Mouse (Mus musculus) lung, postnatal 0 days (tissue): Measurements from ENCODE around the gene BC034090. TPM values are rescaled to one million over a fixed set of nuclear protein-coding genes. Genes with fewer than 3 reads are reported as not detected.

Experiments
- ATAC-seq: fragments of 200-750 bp; cut with Nextera tagmentation; 2 replicates; pipeline ENCODE4 v1.8.0; 2017; ENCODE audit warnings: moderate library complexity
- DNase-seq: peaks from one replicate; pipeline ENCODE4 v3.0.0-alpha.2; 2016; ENCODE audit warnings: low spot score
- H3K27ac ChIP-seq: fragments of 300-500 bp; sonication (generic); 2 replicates; pipeline ENCODE4 v1.5.1; 2014; ENCODE audit warnings: antibody characterized with exemption, mild to moderate bottlenecking, low read length, mixed read lengths
- H3K27me3 ChIP-seq: fragments of 300-500 bp; sonication (generic); replicated peaks from 2 replicates; pipeline ENCODE4 v1.6.1; 2014; ENCODE audit warnings: low read length, mixed read lengths; ENCODE audit not compliant: insufficient read depth
- H3K36me3 ChIP-seq: fragments of 300-500 bp; sonication (generic); 2 replicates; pipeline ENCODE4 v1.6.1; 2014; ENCODE audit warnings: low read length, mixed read lengths; ENCODE audit not compliant: insufficient read depth
- H3K4me1 ChIP-seq: fragments of 300-500 bp; sonication (generic); 2 replicates; pipeline ENCODE4 v1.6.1; 2014; ENCODE audit warnings: antibody characterized with exemption, low read depth, low read length, mixed read lengths; ENCODE audit not compliant: insufficient read depth
- H3K4me2 ChIP-seq: fragments of 300-500 bp; sonication (generic); replicated peaks from 2 replicates; pipeline ENCODE4 v1.6.1; 2014; ENCODE audit warnings: low read depth, mild to moderate bottlenecking, low read length, moderate library complexity, mixed read lengths
- H3K4me3 ChIP-seq: fragments of 300-500 bp; sonication (generic); 2 replicates; pipeline ENCODE4 v1.5.1; 2014; ENCODE audit warnings: low read depth, low read length
- H3K9ac ChIP-seq: fragments of 300-500 bp; sonication (generic); replicated peaks from 2 replicates; pipeline ENCODE4 v1.6.1; 2014; ENCODE audit warnings: low read depth, mild to moderate bottlenecking
- H3K9me3 ChIP-seq: fragments of 300-500 bp; sonication (generic); 2 replicates; pipeline ENCODE4 v1.6.1; 2016; ENCODE audit warnings: low read length, mixed read lengths
- CTCF ChIP-seq: IDR thresholded peaks from 2 replicates; pipeline ENCODE4 v1.5.1; 2016; ENCODE audit warnings: antibody characterized with exemption, mild to moderate bottlenecking
- EP300 ChIP-seq: IDR thresholded peaks from 2 replicates; pipeline ENCODE4 v1.6.1; 2016; ENCODE audit warnings: antibody characterized with exemption, mild to moderate bottlenecking, control low read depth
- WGBS: fragments of 180-500 bp; shearing (Covaris S2); extraction: QIAGEN DNeasy Blood & Tissue Kit; methylation state at CpG from one replicate; pipeline ENCODE4 v1.1.7; 2014; 5-methylcytosine and 5-hydroxymethylcytosine counted together
- polyA plus RNA-seq: library from polyadenylated mRNA; unstranded; fragments of >200 nt; fragmentation: Nextera tagmentation; extraction: Ambion mirVana; gene quantifications from 2 replicates; pipeline ENCODE4 v1.2.1, GENCODE M21; 2015

BC034090 gene
- polyA plus RNA-seq, 1 experiment from 2014 or later = 2.4 TPM

GRCm38 (mm10) chr1:155222101-155222669 is 22.1 kb downstream of the BC034090 start:
- H3K9me3 ChIP-seq = no peaks in the 10 kb centered on the region
- no peaks in the 10 kb centered on the region for H3K4me1 ChIP-seq
- H3K4me2 ChIP-seq = no peak overlapping the region
- H3K4me3 ChIP-seq = no peak overlapping the region
- no peak overlapping the region for H3K27ac ChIP-seq
- H3K36me3 ChIP-seq = no peaks in the 10 kb centered on the region
- TF ChIP-seq EP300 = no peak
- no peak for TF ChIP-seq CTCF
- H3K27me3 ChIP-seq = no peaks in the 10 kb centered on the region
- ATAC-seq = no peak
- DNase-seq = no peak
- WGBS = 54% methylated on average over 11 of the region's 11 CpGs
- H3K9ac ChIP-seq = no peak overlapping the region

GRCm38 (mm10) chr1:155218924-155219323 is 25.3 kb downstream of the BC034090 start:
- ATAC-seq (no peak), DNase-seq (no peak)
- no peak overlapping the region for H3K4me2 ChIP-seq
- H3K27ac ChIP-seq = no peak overlapping the region
- no peaks in the 10 kb centered on the region for H3K27me3 ChIP-seq
- no peak overlapping the region for H3K4me3 ChIP-seq
- no peaks in the 10 kb centered on the region for H3K36me3 ChIP-seq
- TF ChIP-seq EP300 (no peak), CTCF (no peak)
- H3K9ac ChIP-seq = no peak overlapping the region
- H3K4me1 ChIP-seq = no peaks in the 10 kb centered on the region
- no peaks in the 10 kb centered on the region for H3K9me3 ChIP-seq
- 66% methylated on average over 5 of the region's 5 CpGs for WGBS

- no peaks in the 10 kb centered on the region for H3K36me3 ChIP-seq
- H3K9me3 ChIP-seq = no peaks in the 10 kb centered on the region
- DNase-seq (peak; percentile 77), ATAC-seq (no peak)
- H3K27ac ChIP-seq = no peak overlapping the region
- WGBS = 43% methylated on average over 9 of the region's 9 CpGs
- no peaks in the 10 kb centered on the region for H3K27me3 ChIP-seq
- H3K4me2 ChIP-seq = no peak overlapping the region
- TF ChIP-seq CTCF = peak; percentile 91
- TF ChIP-seq EP300 = no peak
- peaks cover 8% of the 10 kb centered on the region; the same call in 1 of the 2 replicates for H3K4me1 ChIP-seq
- H3K9ac ChIP-seq = no peak overlapping the region
- H3K4me3 ChIP-seq = no peak overlapping the region
Observed at GRCm38 (mm10) chr1:155217865-155218541, 26.2 kb downstream of the BC034090 start.

GRCm38 (mm10) chr1:155216844-155217243 is 27.4 kb downstream of the BC034090 start:
- Histone ChIP-seq H3K36me3 (no peaks in the 10 kb centered on the region), H3K27ac (no peak overlapping the region), H3K27me3 (no peaks in the 10 kb centered on the region), H3K4me3 (no peak overlapping the region), H3K4me2 (no peak overlapping the region), H3K9me3 (no peaks in the 10 kb centered on the region), H3K4me1 (peaks cover 19% of the 10 kb centered on the region), H3K9ac (no peak overlapping the region)
- DNase-seq = no peak
- ATAC-seq = no peak
- no peak for TF ChIP-seq CTCF
- no peak for TF ChIP-seq EP300
- 66% methylated on average over 6 of the region's 6 CpGs for WGBS

- TF ChIP-seq EP300 = no peak
- TF ChIP-seq CTCF = no peak
- no peak overlapping the region for H3K9ac ChIP-seq
- H3K36me3 ChIP-seq = no peaks in the 10 kb centered on the region
- H3K4me1 ChIP-seq = peaks cover 21% of the 10 kb centered on the region
- DNase-seq (no peak), ATAC-seq (no peak)
- H3K4me2 ChIP-seq = no peak overlapping the region
- no peaks in the 10 kb centered on the region for H3K27me3 ChIP-seq
- no peak overlapping the region for H3K27ac ChIP-seq
- H3K4me3 ChIP-seq = no peak overlapping the region
- no peaks in the 10 kb centered on the region for H3K9me3 ChIP-seq
- WGBS = 73% methylated on average over 11 of the region's 11 CpGs
Observed at GRCm38 (mm10) chr1:155216313-155216712, 27.9 kb downstream of the BC034090 start.

GRCm38 (mm10) chr1:155215066-155215764 is 29.0 kb downstream of the BC034090 start:
- peaks cover 23% of the 10 kb centered on the region for H3K4me1 ChIP-seq

More at GRCm38 (mm10) chr1:155215066-155215764, 29.0 kb downstream of the BC034090 start:
- Histone ChIP-seq H3K36me3 (no peaks in the 10 kb centered on the region), H3K4me3 (no peak overlapping the region), H3K27me3 (no peaks in the 10 kb centered on the region), H3K9ac (no peak overlapping the region), H3K27ac (no peak overlapping the region), H3K9me3 (no peaks in the 10 kb centered on the region), H3K4me2 (no peak overlapping the region)
- peak; percentile 59 for ATAC-seq
- WGBS = 39% methylated on average over 9 of the region's 9 CpGs
- TF ChIP-seq EP300 (peak; percentile 74; the same call in 1 of the 2 replicates), CTCF (peak; percentile 51)
- DNase-seq = peak; percentile 72
